Mouse (Mus musculus) spleen, postnatal 0 days (tissue): ENCODE data around the gene Rnaseh2a. TPM values are rescaled to one million over a fixed set of nuclear protein-coding genes. Genes with fewer than 3 reads are reported as not detected.

Source experiments
- polyA plus RNA-seq: library from polyadenylated mRNA; unstranded; fragments of >200 nt; fragmentation: Nextera tagmentation; extraction: Ambion mirVana; gene quantifications from 2 replicates; pipeline ENCODE4 v1.2.1, GENCODE M21; 2015

Rnaseh2a gene
- polyA plus RNA-seq, result 139 and 165 TPM in 2 replicates

DNA sequence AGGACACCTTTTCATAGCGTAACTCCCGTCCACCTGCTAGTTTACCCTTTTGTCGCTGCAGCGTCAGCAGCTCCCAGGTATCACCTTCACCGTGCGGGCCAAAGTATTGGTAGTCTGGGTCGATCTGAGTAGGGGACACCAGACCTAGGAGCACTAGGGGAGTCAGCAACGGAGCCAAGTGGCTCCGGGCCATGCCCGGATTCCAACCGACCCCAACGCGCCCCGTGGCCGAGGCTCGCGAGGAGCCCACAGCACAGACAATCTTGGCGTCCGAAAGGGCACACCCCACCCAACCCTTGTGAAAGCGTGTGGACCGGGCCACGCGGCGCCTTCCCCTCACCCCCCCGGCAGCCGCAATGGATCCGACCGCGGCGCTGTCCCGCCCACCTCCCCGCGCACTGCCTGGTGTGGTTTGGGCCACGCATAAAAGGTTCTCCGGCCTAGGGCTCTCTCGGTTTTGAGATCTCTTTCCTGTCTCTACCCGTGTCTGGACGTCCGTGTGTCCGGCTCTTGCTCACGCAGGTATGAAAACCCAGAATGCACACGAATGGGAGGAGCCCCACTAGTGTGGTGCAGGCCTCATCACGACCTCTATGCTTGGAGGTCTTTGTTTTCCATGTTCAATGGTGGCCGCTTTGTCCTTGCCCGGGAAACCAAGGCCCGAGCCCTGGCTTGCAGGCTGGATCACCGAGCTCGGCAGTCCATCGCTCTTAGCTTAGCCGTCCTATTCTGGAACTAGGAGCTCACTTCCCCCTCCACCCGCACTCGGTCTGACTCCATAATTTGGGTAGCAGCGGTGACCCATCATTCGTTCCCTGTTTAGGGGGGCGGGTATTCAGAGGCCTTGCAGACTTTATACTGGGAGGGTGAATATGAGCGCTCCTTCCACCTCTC lies at the start of gene Rnaseh2a, which contains the start of the genes Gm49661 and Prdx2:
Rnaseh2a (minus strand) TSS at position 527 of the 894 bp plus-strand sequence.
Gm49661 (minus strand) TSS at position 193 of the 894 bp plus-strand sequence.
Prdx2 (plus strand) TSS at position 347 of the 894 bp plus-strand sequence.

GRCm38 (mm10) chr8:85014431-85014830 lies 44.9 kb upstream of the Rnaseh2a start, which contains the start of gene Best2:
Gene Best2 (minus strand): TSS chr8:85014531.

GRCm38 (mm10) chr8:84990349-84990748 lies 20.8 kb upstream of the Rnaseh2a start, which contains the start of gene Hook2:
Gene Hook2 (plus strand): TSS chr8:84990603.

DNA sequence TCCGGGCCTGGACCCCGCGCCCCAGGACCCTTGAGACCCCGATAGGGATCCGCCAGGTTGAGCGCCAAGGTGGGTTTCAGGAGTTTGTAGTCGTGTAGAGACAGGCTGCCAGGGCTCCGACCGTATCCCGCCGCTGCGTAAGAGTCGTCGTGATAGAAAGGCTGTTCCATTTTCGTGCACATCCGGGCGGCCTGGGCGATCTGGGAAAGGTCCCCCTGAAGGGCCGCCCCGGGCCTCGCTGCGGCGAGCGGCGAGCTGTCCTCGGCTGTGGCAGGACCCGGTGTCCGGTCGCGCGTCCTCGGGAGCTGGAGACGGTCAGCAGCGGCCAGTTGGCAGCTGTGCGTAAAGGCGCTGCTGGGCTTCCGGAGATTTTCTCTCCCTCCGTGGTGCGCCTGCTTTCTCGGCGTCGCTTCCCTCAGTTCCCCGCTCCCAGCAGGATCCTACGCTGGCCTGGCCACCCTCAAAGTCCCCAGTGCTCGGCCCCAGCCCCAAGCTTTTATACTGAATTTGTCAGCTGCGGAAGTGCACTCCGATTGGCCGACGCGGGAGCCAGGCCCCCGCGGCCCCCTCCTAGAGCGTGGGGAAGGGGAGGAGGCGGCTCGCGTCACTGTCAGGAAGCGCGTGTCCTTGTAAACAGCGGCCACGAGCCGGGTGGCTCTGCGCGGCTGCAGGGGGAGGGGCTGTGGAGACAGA lies 8.8 kb upstream of the Rnaseh2a start, which contains the start of gene Junb:
Junb (minus strand) TSS at position 471 of the 693 bp plus-strand sequence.

GRCm38 (mm10) chr8:84946528-84947240 lies 22.9 kb downstream of the Rnaseh2a start, which contains the start of gene Rtbdn:
Gene Rtbdn (plus strand): TSS chr8:84946991.

DNA sequence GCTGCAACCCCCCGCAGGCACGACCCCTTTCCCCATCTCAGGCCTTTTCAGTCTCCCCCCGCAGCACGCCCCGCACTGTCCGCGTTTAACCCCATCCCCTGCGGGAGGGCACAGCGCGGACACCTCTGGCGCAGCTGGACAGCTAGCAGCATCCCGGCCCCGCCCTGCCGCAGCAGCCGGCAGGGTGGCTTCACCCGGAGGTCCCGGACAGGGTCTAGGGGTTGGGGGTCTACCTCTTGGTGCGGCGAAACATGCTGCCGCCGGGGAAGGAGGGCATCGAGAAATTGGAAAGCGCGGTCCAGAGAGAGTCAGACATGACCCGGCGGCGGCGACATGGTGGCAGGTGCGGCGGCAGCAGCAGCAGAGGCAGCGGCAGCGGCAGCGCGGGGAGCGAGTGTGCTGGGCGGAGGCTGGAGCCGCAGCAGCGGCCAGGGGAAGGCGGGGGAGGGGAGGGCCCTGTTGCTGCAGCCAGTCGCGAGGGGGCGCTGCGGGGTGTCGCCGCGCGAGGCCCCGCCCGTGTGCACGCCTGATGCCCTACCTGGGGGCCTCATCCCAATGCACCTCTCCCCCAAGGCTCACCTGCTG lies 32.5 kb downstream of the Rnaseh2a start, which contains the start of gene Mast1:
Mast1 (minus strand) TSS at position 398 of the 585 bp plus-strand sequence.

GRCm38 (mm10) chr8:84908421-84909161 lies 61.0 kb downstream of the Rnaseh2a start, which contains the start of gene Dnase2a:
Gene Dnase2a (plus strand): TSS chr8:84908560.

Other genes with a start within 250 kb of the Rnaseh2a start
- gene G430095P16Rik, start 246.8 kb downstream of the Rnaseh2a start, polyA plus RNA-seq, result 17.8 and 19.5 TPM in 2 replicates
- gene Nfix, start 169.4 kb downstream of the Rnaseh2a start, polyA plus RNA-seq, result 14.2 and 15.5 TPM in 2 replicates
- 3.4 and 3.7 TPM in 2 replicates for gene Dand5, start 146.9 kb downstream of the Rnaseh2a start, polyA plus RNA-seq
- gene Gadd45gip1, start 138.2 kb downstream of the Rnaseh2a start, polyA plus RNA-seq, result 42.0 and 45.4 TPM in 2 replicates
- gene Rad23a, start 129.1 kb downstream of the Rnaseh2a start, polyA plus RNA-seq, result 257 and 273 TPM in 2 replicates
- gene Calr, start 122.8 kb downstream of the Rnaseh2a start, polyA plus RNA-seq, result 262 and 293 TPM in 2 replicates
- gene Farsa, start 112.8 kb downstream of the Rnaseh2a start, polyA plus RNA-seq, result 63.1 and 64.4 TPM in 2 replicates
- 100 and 115 TPM in 2 replicates for gene Syce2, start 97.7 kb downstream of the Rnaseh2a start, polyA plus RNA-seq
- gene Gcdh, start 75.8 kb downstream of the Rnaseh2a start, polyA plus RNA-seq, result 22.5 and 24.8 TPM in 2 replicates
- gene Klf1, start 67.8 kb downstream of the Rnaseh2a start, polyA plus RNA-seq, result 323 and 405 TPM in 2 replicates
- 29.2 TPM in 2 replicates for gene Dnase2a, start 61.2 kb downstream of the Rnaseh2a start, polyA plus RNA-seq
- 0.22 and 0.30 TPM in 2 replicates for gene Mast1, start 32.4 kb downstream of the Rnaseh2a start, polyA plus RNA-seq
- 0.19 TPM in 1 of 2 replicates, not detected in the other for gene Rtbdn, start 22.8 kb downstream of the Rnaseh2a start, polyA plus RNA-seq
- gene Gm49661, start 334 bp downstream of the Rnaseh2a start, polyA plus RNA-seq, result not detected in 2 replicates
- gene Prdx2, start 180 bp downstream of the Rnaseh2a start, polyA plus RNA-seq, result 1,795 and 2,054 TPM in 2 replicates
- gene Junb, start 9.0 kb upstream of the Rnaseh2a start, polyA plus RNA-seq, result 22.6 and 26.1 TPM in 2 replicates
- 5.2 and 5.7 TPM in 2 replicates for gene Hook2, start 20.8 kb upstream of the Rnaseh2a start, polyA plus RNA-seq
- 0.08 TPM in 1 of 2 replicates, not detected in the other for gene Best2, start 44.8 kb upstream of the Rnaseh2a start, polyA plus RNA-seq
- gene Asna1, start 55.5 kb upstream of the Rnaseh2a start, polyA plus RNA-seq, result 59.9 and 62.1 TPM in 2 replicates
- gene Trir, start 57.1 kb upstream of the Rnaseh2a start, polyA plus RNA-seq, result 96.0 and 106 TPM in 2 replicates
- 16.3 and 17.1 TPM in 2 replicates for gene Tnpo2, start 67.1 kb upstream of the Rnaseh2a start, polyA plus RNA-seq
- 7.7 and 11.9 TPM in 2 replicates for gene Fbxw9, start 90.3 kb upstream of the Rnaseh2a start, polyA plus RNA-seq
- 0.51 TPM in 1 of 2 replicates, not detected in the other for gene Gm5741, start 98.2 kb upstream of the Rnaseh2a start, polyA plus RNA-seq
- gene Dhps, start 102.0 kb upstream of the Rnaseh2a start, polyA plus RNA-seq, result 34.8 and 37.4 TPM in 2 replicates
- gene Wdr83os, start 111.0 kb upstream of the Rnaseh2a start, polyA plus RNA-seq, result 100 and 103 TPM in 2 replicates
- 28.5 and 33.2 TPM in 2 replicates for gene Wdr83, start 111.5 kb upstream of the Rnaseh2a start, polyA plus RNA-seq
- gene Man2b1, start 113.5 kb upstream of the Rnaseh2a start, polyA plus RNA-seq, result 41.9 and 56.5 TPM in 2 replicates
- 0.40 and 0.47 TPM in 2 replicates for gene Zfp791, start 153.3 kb upstream of the Rnaseh2a start, polyA plus RNA-seq
- not detected in 2 replicates for gene Cks1brt, start 182.2 kb upstream of the Rnaseh2a start, polyA plus RNA-seq